Mouse (Mus musculus) heart, postnatal 25 days (tissue): ENCODE measurements around the gene Tyrp1. TPM values are rescaled to one million over a fixed set of nuclear protein-coding genes. Genes with fewer than 3 reads are reported as not detected.

Experiments
- DNase-seq: peaks from one replicate; pipeline ENCODE4 v3.0.0; 2022; ENCODE audit warnings: low spot score
- intact Hi-C: fragments of 180-260 bp; cut with DNase I; formaldehyde crosslinking; loops from one replicate; pipeline ENCODE4 v1.15.1; 2025
- total RNA-seq, 2 experiments: library from RNA; stranded (reverse); gene quantifications; 2 replicates each; pipeline ENCODE4 v1.2.3; 2021

Gene Tyrp1
- total RNA-seq, 2 experiments from 2014 or later, result 0.08 TPM; not detected in 1

DNA sequence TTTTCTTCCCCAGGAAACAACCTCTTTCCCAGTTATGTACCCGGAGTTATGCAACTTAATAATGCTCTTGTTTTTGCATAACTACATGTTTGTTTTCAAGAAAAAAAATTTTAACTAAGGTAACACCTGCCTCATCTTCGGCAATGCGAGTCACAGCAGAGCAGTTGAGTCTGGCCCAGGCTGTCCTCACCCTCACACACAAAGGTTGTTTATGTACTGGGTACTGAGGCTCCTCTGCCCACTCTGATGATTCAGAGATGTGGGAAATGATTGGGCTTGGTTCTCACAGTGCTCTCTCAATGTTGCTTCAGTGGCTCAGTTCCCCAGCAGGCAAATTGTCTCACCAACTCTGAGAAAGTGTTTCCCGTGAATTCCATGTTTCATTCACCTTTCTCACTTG lies 52.7 kb downstream of the Tyrp1 start:
- intact Hi-C loops, result no loop called here

DNA sequence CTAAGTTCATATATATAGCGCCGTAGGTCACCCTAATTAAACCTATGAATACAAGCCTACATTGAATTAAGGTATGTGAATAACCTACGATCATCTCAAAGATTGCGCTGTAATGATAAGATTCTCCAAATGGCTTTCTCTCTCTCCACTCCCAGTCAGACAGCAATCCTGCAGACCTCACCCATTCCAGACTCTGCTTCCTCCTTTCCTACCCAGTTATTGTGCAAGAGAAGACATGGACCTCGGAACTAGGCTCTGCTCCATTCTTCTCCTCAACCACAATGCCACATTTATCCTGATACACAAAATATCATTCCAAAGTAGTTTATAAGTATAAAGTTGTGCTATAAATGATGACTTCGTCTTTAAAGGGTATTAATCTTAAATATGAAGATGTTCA lies 57.1 kb downstream of the Tyrp1 start:
- DNase-seq, result no peak
- intact Hi-C loops, result no loop called here

More for the DNA sequence above, 52.7 kb downstream of the Tyrp1 start:
- no peak for DNase-seq

DNA sequence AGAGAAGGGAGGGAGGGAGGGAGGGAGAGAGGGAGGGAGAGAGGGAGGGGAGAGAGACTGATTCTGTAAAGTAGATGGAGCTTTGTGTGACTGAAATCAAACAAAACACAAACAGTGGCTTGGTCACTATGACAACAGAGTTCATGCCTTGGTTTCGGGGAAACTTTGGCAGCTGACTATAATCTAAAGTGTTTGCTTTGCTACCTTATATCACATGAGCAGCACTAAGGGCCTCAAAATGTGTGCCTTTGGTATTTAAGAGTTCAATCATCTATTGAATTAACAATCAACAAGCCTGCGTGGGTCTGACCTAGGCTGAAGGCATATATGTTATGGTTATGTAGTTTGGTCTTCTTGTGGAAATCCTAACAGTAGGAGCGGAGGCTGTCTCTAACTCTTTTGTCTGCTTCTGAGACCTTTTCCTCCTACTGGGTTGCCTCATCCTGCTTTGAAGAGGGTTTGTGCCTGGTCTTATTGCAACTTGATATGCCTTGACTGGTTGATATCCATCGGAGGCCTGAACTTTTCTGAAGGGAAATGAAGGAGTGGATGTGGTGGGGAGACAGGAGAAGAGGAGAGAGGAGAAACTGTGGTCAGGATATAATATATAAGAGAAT lies 61.5 kb downstream of the Tyrp1 start:
- DNase-seq, result no peak
- intact Hi-C loops, result no loop called here

Other genes starting within 250 kb of the Tyrp1 start
- 1 to 10 TPM; 2.0 to 2.1 TPM for gene Lurap1l, start 76.5 kb downstream of the Tyrp1 start, total RNA-seq